Mouse (Mus musculus) left cerebral cortex, postnatal 36 days (tissue): ENCODE measurements around the gene Olfr702. TPM values are rescaled to one million over a fixed set of nuclear protein-coding genes. Genes with fewer than 3 reads are reported as not detected.

Source experiments
- DNase-seq, 2 experiments: peaks; one replicate each; pipeline ENCODE4 v3.0.0; 2021 to 2022; ENCODE audit warnings: low spot score in 2 of 2, mixed read lengths in 1 of 2
- intact Hi-C: fragments of 180-260 bp; cut with DNase I; formaldehyde crosslinking; loops from one replicate; pipeline ENCODE4 v1.15.1; 2025
- total RNA-seq, 2 experiments: library from RNA; stranded (reverse); gene quantifications; 2 replicates each; pipeline ENCODE4 v1.2.3; 2021

The Olfr702 gene
- total RNA-seq = not detected

DNA sequence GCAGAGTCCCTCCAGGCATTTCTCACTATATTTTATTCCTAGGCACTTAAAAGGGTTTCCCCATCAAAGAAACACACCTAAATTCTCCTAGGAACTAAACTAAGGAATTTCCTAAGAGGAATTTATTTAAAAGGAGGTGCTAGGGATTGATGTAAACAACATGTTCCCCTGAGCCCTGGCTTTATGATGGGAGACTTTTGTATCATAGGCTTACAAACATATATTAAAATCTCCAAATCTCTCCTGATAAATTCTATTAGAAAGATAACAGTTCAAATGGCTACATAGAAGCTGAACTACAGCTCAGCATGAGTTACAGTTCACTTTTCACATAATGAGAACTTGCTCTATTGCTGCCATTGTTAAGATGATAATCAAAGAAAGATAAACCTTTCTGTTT, at the start of gene Olfr702:
TSS of gene Olfr702 (minus strand) at position 101 of the 400 bp plus-strand sequence.
- DNase-seq = no peak
- intact Hi-C loops = no loop called here

DNA sequence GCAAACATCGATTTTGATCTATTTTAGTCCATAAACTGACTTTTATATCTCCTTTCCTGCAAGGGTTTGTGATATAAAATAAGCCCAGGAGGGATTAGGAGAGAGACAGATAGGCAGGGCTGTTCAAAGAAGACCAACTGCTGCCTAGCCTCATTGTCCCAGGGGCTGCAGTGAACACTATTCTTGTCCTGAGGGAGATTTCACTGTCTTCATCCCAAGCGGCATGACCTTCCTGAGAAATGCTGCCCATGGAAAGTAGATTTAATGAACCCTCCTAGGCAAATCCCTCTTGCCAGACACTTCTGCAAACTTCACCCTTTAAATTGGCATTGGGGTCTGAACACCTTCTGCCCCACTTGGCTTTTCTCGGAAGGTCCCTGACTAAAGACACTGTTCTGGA, 43.1 kb upstream of the Olfr702 start, which contains the start of gene Olfr705:
TSS of gene Olfr705 (minus strand) at position 101 of the 400 bp plus-strand sequence.
- intact Hi-C loops = no loop called here

DNA sequence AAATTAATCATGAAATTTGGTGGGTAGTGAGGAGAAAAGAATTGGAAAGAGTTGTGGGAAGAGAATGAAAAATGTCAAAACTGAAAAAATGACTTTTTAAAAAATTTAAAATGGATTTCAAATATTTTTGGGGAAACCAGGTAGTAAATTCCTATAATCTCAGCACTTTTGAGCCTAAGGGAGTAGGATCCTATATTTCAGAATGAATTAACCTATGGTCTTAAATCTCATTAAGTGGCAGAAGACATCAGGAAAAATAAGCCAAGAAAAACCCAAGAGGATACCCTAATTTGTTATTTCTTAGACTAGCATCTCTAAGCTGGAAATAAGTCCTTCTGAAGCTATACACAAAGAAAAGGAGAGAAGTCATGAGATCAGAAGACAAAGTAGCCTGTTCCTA, 29.2 kb upstream of the Olfr702 start, which contains the start of gene Olfr704:
TSS of gene Olfr704 (plus strand) at position 301 of the 400 bp plus-strand sequence.
- no peak for DNase-seq
- intact Hi-C loops = no loop called here

More for the DNA sequence above, 43.1 kb upstream of the Olfr702 start, which contains the start of gene Olfr705:
- DNase-seq = no peak

DNA sequence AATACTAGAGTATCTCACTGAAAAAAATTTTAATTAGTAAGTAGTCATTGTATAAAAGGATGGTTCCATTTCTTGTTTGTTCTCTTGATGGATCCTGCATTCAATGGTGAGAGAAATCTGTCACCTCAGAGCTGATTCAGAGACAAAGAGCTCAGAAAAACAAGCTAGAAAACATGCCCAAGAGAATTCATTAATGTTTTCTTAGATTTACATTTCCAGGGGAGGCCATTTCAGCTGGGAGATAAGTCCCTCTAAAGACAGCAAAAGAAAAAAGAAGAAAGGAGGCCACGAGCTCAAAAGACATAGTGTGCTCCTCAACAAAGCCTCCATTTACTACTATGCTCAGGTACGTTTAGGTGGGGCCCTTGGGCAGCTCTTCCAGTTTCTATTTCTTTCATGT, 9.4 kb upstream of the Olfr702 start, which contains the start of gene Olfr703:
TSS of gene Olfr703 (plus strand) at position 301 of the 400 bp plus-strand sequence.
- DNase-seq = no peak
- intact Hi-C loops = no loop called here

DNA sequence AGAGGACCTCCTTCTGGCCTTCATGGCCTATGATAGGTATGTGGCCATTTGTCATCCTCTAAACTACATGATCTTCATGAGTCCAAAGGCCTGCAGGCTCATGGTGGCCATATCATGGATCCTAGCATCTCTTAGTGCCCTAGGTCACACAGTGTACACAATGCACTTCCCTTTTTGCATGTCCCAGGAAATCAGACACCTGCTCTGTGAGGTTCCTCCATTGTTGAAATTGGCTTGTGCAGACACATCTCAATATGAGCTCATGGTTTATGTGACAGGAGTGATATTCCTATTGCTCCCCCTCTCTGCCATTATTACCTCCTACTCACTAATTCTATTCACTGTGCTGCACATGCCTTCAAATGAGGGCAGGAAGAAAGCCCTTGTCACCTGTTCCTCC, 15.3 kb downstream of the Olfr702 start:
- intact Hi-C loops = no loop called here
- no peak for DNase-seq

DNA sequence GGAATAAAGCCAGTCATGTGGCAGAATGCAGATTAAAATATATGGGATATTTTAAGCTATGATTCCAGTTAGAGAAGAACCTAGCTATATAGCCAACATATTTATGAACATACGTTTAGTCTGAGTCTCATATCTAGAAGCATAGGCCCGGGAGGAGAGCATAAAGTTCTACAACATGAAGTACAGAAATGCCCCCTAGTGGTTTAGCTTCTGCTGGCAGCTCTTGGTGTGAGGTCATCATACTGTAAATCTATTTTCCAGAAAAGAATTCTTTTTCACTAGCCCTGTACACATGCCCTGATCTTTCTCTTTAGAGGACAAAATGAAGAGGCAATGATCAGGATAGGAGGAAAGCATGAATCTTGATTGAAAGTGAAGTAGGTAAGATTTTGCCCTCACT, 17.9 kb downstream of the Olfr702 start:
- intact Hi-C loops = no loop called here
- no peak for DNase-seq

DNA sequence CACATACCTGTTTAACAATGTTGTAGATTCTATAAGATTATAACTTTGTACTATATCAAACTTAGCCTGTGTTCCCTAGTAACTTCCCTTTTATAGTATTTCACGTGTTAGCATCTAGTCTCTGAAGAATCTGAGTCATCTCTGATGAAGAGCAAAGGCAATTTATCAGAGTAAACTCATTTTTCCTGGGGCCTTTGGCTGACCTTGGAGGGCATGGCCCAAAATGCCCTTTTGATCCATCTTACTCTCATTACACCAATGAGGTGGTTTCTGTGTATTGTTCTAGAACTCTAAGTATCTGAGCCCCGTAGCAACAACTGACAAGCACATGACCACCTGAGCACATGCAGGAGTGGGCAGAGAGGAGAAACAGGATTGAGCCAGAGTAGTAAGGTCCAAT, 19.9 kb downstream of the Olfr702 start, which contains the start of gene Olfr701:
TSS of gene Olfr701 (plus strand) at position 301 of the 400 bp plus-strand sequence.
- DNase-seq = no peak
- intact Hi-C loops = no loop called here

DNA sequence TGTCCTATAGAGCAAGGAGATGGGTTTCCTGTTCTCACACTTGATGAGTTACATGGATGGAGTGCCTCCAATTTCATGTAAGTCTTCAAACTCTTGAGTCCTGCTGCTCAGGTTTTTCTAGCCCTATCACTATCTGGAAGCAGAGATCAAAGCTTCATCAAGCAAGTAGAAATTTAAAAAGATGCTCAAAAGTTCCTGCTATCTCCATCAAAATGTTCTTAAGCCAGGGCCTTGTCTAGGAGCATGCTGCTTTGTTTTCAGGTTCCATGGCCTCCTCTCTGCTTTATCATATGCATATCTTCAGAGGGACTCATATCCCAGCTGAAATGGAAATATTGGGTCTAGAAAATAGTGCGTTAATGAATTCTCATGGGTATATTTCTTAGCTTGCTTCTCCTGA, 25.0 kb downstream of the Olfr702 start, which contains the start of gene Olfr700:
TSS of gene Olfr700 (minus strand) at position 101 of the 400 bp plus-strand sequence.
- DNase-seq = no peak

DNA sequence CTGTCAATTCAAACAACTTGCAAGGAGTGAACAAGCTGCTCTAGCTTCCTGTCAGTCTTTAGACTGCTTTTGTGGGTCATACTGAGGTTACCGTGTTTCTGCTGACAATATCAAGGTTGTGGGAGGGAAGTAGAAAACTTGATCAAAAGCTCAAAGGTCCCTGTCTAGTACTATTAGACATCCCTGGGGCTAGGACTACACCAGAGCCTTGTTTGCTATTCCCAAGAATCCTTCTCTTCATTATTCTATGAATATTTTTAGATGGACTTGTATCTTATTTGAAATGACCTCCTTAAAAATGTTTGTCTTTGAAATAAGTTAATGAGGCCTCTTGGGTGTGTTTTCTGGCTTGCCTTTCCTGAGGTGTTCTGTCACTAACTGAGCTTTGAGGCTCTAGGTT, 40.6 kb downstream of the Olfr702 start, which contains the start of gene Olfr699:
TSS of gene Olfr699 (minus strand) at position 101 of the 400 bp plus-strand sequence.
- intact Hi-C loops = no loop called here
- DNase-seq = no peak

More for the DNA sequence above, 25.0 kb downstream of the Olfr702 start, which contains the start of gene Olfr700:
- intact Hi-C loops = no loop called here

DNA sequence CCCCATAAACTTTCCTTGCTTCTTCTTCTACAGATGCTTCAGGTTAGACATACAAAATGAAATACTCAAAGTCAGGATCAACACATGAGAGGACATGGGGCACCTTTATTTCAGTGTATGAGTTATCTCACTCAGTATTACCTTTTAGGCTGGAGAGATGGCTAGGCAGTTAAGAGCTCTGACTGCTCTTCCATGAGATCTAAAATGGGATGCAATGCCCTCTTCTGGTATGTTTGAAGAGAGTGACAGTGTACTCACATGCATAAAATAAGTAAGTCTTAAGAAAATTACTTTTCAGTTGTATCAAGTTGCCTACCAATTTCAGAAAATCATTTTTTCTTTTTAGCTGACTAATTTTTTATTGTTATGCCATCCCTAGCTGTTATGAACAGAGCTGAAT, 45.4 kb downstream of the Olfr702 start:
- intact Hi-C loops = no loop called here
- no peak for DNase-seq

Other genes with a start within 250 kb of the Olfr702 start
- not detected for gene Olfr693, start 153.3 kb downstream of the Olfr702 start, total RNA-seq
- not detected for gene Olfr694, start 142.1 kb downstream of the Olfr702 start, total RNA-seq
- not detected for gene Olfr695, start 117.5 kb downstream of the Olfr702 start, total RNA-seq
- not detected for gene Olfr697, start 91.5 kb downstream of the Olfr702 start, total RNA-seq
- not detected for gene Olfr698, start 78.5 kb downstream of the Olfr702 start, total RNA-seq
- not detected for gene Olfr699, start 40.7 kb downstream of the Olfr702 start, total RNA-seq
- gene Olfr700, start 25.1 kb downstream of the Olfr702 start, total RNA-seq = not detected
- gene Olfr701, start 19.8 kb downstream of the Olfr702 start, total RNA-seq = not detected
- not detected for gene Olfr703, start 9.5 kb upstream of the Olfr702 start, total RNA-seq
- not detected for gene Olfr704, start 29.3 kb upstream of the Olfr702 start, total RNA-seq
- gene Olfr705, start 43.0 kb upstream of the Olfr702 start, total RNA-seq = not detected
- not detected for gene Olfr706, start 54.3 kb upstream of the Olfr702 start, total RNA-seq
- gene Olfr707, start 67.3 kb upstream of the Olfr702 start, total RNA-seq = not detected
- gene Olfr1532-ps1, start 74.1 kb upstream of the Olfr702 start, total RNA-seq = not detected
- under 1 TPM in 1 of 2 experiments, not detected in 1; 0.09 TPM for gene Olfr709-ps1, start 98.3 kb upstream of the Olfr702 start, total RNA-seq
- not detected for gene Olfr710, start 114.4 kb upstream of the Olfr702 start, total RNA-seq
- not detected for gene Olfr6, start 130.0 kb upstream of the Olfr702 start, total RNA-seq
- not detected for gene Olfr711, start 141.6 kb upstream of the Olfr702 start, total RNA-seq
- gene Olfr2, start 172.2 kb upstream of the Olfr702 start, total RNA-seq = not detected
- gene Olfr713, start 197.3 kb upstream of the Olfr702 start, total RNA-seq = not detected
- not detected for gene Olfr714, start 237.1 kb upstream of the Olfr702 start, total RNA-seq